Mouse (Mus musculus) stomach, embryonic 16.5 days (tissue): ENCODE measurements around the gene Lsp1. TPM values are rescaled to one million over a fixed set of nuclear protein-coding genes. Genes with fewer than 3 reads are reported as not detected.
A peak's percentile ranks its signal among the peaks of the same experiment; 100 is the strongest.

Experiments
- ATAC-seq: fragments of 200-750 bp; cut with Nextera tagmentation; 2 replicates; pipeline ENCODE4 v1.8.0; 2017; ENCODE audit warnings: moderate number of reproducible peaks, moderate TSS enrichment; ENCODE audit not compliant: insufficient read depth, low FRiP score
- H3K27ac ChIP-seq: fragments of 300-500 bp; sonication (generic); 2 replicates; pipeline ENCODE4 v1.5.1; 2014; ENCODE audit warnings: low read length
- H3K27me3 ChIP-seq: fragments of 300-500 bp; sonication (generic); 2 replicates; pipeline ENCODE4 v1.6.1; 2014; ENCODE audit warnings: low read length, control low read depth, mixed read lengths; ENCODE audit not compliant: control insufficient read depth, insufficient read depth
- H3K36me3 ChIP-seq: fragments of 300-500 bp; sonication (generic); 2 replicates; pipeline ENCODE4 v1.6.1; 2014; ENCODE audit warnings: low read length; ENCODE audit not compliant: control insufficient read depth, insufficient read depth
- H3K4me1 ChIP-seq: fragments of 300-500 bp; sonication (generic); 2 replicates; pipeline ENCODE4 v1.6.1; 2014; ENCODE audit warnings: low read length, control low read depth, mixed read lengths; ENCODE audit not compliant: control insufficient read depth, insufficient read depth
- H3K4me2 ChIP-seq: fragments of 300-500 bp; sonication (generic); 2 replicates; pipeline ENCODE4 v1.6.1; 2014; ENCODE audit warnings: low read depth, low read length, mixed read lengths
- H3K4me3 ChIP-seq: fragments of 300-500 bp; sonication (generic); replicated peaks from 2 replicates; pipeline ENCODE4 v1.5.1; 2014; ENCODE audit warnings: mild to moderate bottlenecking, low read length
- H3K9ac ChIP-seq: fragments of 300-500 bp; sonication (generic); 2 replicates; pipeline ENCODE4 v1.6.1; 2014; ENCODE audit warnings: low read length
- H3K9me3 ChIP-seq: fragments of 300-500 bp; sonication (generic); replicated peaks from 2 replicates; pipeline ENCODE4 v1.6.1; 2016; ENCODE audit warnings: low read length, control low read depth; ENCODE audit not compliant: control insufficient read depth
- WGBS: fragments of 180-500 bp; shearing (Covaris S2); extraction: QIAGEN DNeasy Blood & Tissue Kit; methylation state at CpG from one replicate; pipeline ENCODE4 v1.1.7; 2014; 5-methylcytosine and 5-hydroxymethylcytosine counted together
- polyA plus RNA-seq: library from polyadenylated mRNA; unstranded; fragments of >200 nt; fragmentation: Nextera tagmentation; extraction: Ambion mirVana; gene quantifications from 2 replicates; pipeline ENCODE4 v1.2.1, GENCODE M21; 2015

The Lsp1 gene
- polyA plus RNA-seq, 1 experiment from 2014 or later = 216 TPM

- Histone ChIP-seq H3K4me3 (no peak overlapping the region), H3K27ac (peak overlapping the region; percentile 95), H3K4me1 (peaks cover 33% of the 10 kb centered on the region), H3K36me3 (no peaks in the 10 kb centered on the region), H3K4me2 (no peak overlapping the region), H3K9me3 (no peaks in the 10 kb centered on the region), H3K27me3 (no peaks in the 10 kb centered on the region), H3K9ac (peak overlapping the region; percentile 50)
- 45% methylated on average over 2 of the region's 2 CpGs for WGBS
- no peak for ATAC-seq
Observed at GRCm38 (mm10) chr7:142455251-142455650, 5.4 kb upstream of the Lsp1 start.

GRCm38 (mm10) chr7:142456806-142457205 lies 3.8 kb upstream of the Lsp1 start:
- no peak for ATAC-seq
- H3K4me3 ChIP-seq = no peak overlapping the region
- H3K4me1 ChIP-seq = peaks cover 33% of the 10 kb centered on the region
- no peak overlapping the region for H3K4me2 ChIP-seq
- peak overlapping the region; percentile 95 for H3K27ac ChIP-seq
- no peaks in the 10 kb centered on the region for H3K36me3 ChIP-seq
- no peaks in the 10 kb centered on the region for H3K27me3 ChIP-seq
- H3K9me3 ChIP-seq = no peaks in the 10 kb centered on the region
- H3K9ac ChIP-seq = no peak overlapping the region
- WGBS = 60% methylated on average over 3 of the region's 3 CpGs

GRCm38 (mm10) chr7:142457227-142457811 lies 3.3 kb upstream of the Lsp1 start:
- no peaks in the 10 kb centered on the region for H3K36me3 ChIP-seq
- H3K4me2 ChIP-seq = no peak overlapping the region; the same call in 1 of the 2 replicates
- WGBS = 15% methylated on average over 3 of the region's 3 CpGs
- no peak overlapping the region for H3K4me3 ChIP-seq
- peak overlapping the region; percentile 95 for H3K27ac ChIP-seq
- H3K4me1 ChIP-seq = peaks cover 33% of the 10 kb centered on the region
- no peaks in the 10 kb centered on the region for H3K27me3 ChIP-seq
- peak overlapping the region; percentile 13; the same call in 1 of the 2 replicates for H3K9ac ChIP-seq
- peak; percentile 44; the same call in 1 of the 2 replicates for ATAC-seq
- H3K9me3 ChIP-seq = no peaks in the 10 kb centered on the region

- peaks cover 33% of the 10 kb centered on the region for H3K4me1 ChIP-seq
- H3K27ac ChIP-seq = peak overlapping the region; percentile 95
- H3K27me3 ChIP-seq = no peaks in the 10 kb centered on the region
- no peak overlapping the region for H3K4me2 ChIP-seq
- peak; percentile 88 for ATAC-seq
- H3K36me3 ChIP-seq = no peaks in the 10 kb centered on the region
- WGBS = 20% methylated on average over 2 of the region's 2 CpGs
- no peaks in the 10 kb centered on the region for H3K9me3 ChIP-seq
- H3K9ac ChIP-seq = peak overlapping the region; percentile 52; the same call in 1 of the 2 replicates
- no peak overlapping the region for H3K4me3 ChIP-seq
Observed at GRCm38 (mm10) chr7:142458026-142458425, 2.6 kb upstream of the Lsp1 start.

- H3K36me3 ChIP-seq = no peaks in the 10 kb centered on the region
- H3K27me3 ChIP-seq = no peaks in the 10 kb centered on the region
- peaks cover 33% of the 10 kb centered on the region for H3K4me1 ChIP-seq
- no peaks in the 10 kb centered on the region for H3K9me3 ChIP-seq
- peak overlapping the region; percentile 40 for H3K9ac ChIP-seq
- H3K4me3 ChIP-seq = no peak overlapping the region
- WGBS = 53% methylated on average over 5 of the region's 5 CpGs
- H3K27ac ChIP-seq = peak overlapping the region; percentile 95
- no peak overlapping the region for H3K4me2 ChIP-seq
- no peak for ATAC-seq
Observed at GRCm38 (mm10) chr7:142458676-142459298, 1.8 kb upstream of the Lsp1 start.

GRCm38 (mm10) chr7:142459299-142459691 lies 1.3 kb upstream of the Lsp1 start:
- 49% methylated on average over 2 of the region's 2 CpGs for WGBS
- Histone ChIP-seq H3K27ac (peak overlapping the region; percentile 95), H3K9ac (peak overlapping the region; percentile 40; the same call in 1 of the 2 replicates), H3K4me3 (no peak overlapping the region), H3K4me1 (peaks cover 28% of the 10 kb centered on the region), H3K4me2 (no peak overlapping the region), H3K27me3 (no peaks in the 10 kb centered on the region), H3K9me3 (no peaks in the 10 kb centered on the region), H3K36me3 (no peaks in the 10 kb centered on the region)
- ATAC-seq = no peak

- H3K4me3 ChIP-seq = no peak overlapping the region; the same call in 1 of the 2 replicates
- H3K9ac ChIP-seq = no peak overlapping the region
- H3K27ac ChIP-seq = no peak overlapping the region
- 91% methylated on average over 2 of the region's 2 CpGs for WGBS
- ATAC-seq = no peak
- H3K4me1 ChIP-seq = peaks cover 19% of the 10 kb centered on the region
- H3K27me3 ChIP-seq = no peaks in the 10 kb centered on the region
- no peak overlapping the region for H3K4me2 ChIP-seq
- H3K36me3 ChIP-seq = no peaks in the 10 kb centered on the region
- H3K9me3 ChIP-seq = no peaks in the 10 kb centered on the region
Observed at GRCm38 (mm10) chr7:142461446-142461845, 837 bp downstream of the Lsp1 start.

- 71% methylated on average over 6 of the region's 6 CpGs for WGBS
- H3K4me3 ChIP-seq = no peak overlapping the region; the same call in 1 of the 2 replicates
- ATAC-seq = no peak
Observed at GRCm38 (mm10) chr7:142462190-142462589, 1.6 kb downstream of the Lsp1 start.

GRCm38 (mm10) chr7:142462594-142463078 lies 2.0 kb downstream of the Lsp1 start:
- H3K27me3 ChIP-seq = no peaks in the 10 kb centered on the region
- no peaks in the 10 kb centered on the region for H3K36me3 ChIP-seq
- H3K9ac ChIP-seq = no peak overlapping the region
- H3K9me3 ChIP-seq = no peaks in the 10 kb centered on the region
- no peak for ATAC-seq
- H3K4me1 ChIP-seq = peaks cover 7% of the 10 kb centered on the region; the same call in 1 of the 2 replicates
- H3K27ac ChIP-seq = no peak overlapping the region; the same call in 1 of the 2 replicates
- no peak overlapping the region for H3K4me3 ChIP-seq
- no peak overlapping the region for H3K4me2 ChIP-seq
- 67% methylated on average over 4 of the region's 4 CpGs for WGBS

More at GRCm38 (mm10) chr7:142462190-142462589, 1.6 kb downstream of the Lsp1 start:
- H3K36me3 ChIP-seq = no peaks in the 10 kb centered on the region
- peaks cover 12% of the 10 kb centered on the region; the same call in 1 of the 2 replicates for H3K4me1 ChIP-seq
- no peak overlapping the region; the same call in none of the 2 replicates for H3K27ac ChIP-seq
- no peaks in the 10 kb centered on the region for H3K27me3 ChIP-seq
- no peaks in the 10 kb centered on the region for H3K9me3 ChIP-seq
- no peak overlapping the region for H3K4me2 ChIP-seq
- H3K9ac ChIP-seq = no peak overlapping the region
